Mouse (Mus musculus) ES-Bruce4 (cell line): ENCODE measurements around the gene Zfp189. TPM values are rescaled to one million over a fixed set of nuclear protein-coding genes. Genes with fewer than 3 reads are reported as not detected.

Experiments used
- H3K27ac ChIP-seq: 2 replicates; pipeline ENCODE4 v1.5.1; 2012; ENCODE audit warnings: low read length, inconsistent platforms; ENCODE audit not compliant: insufficient read depth
- H3K27me3 ChIP-seq: 2 replicates; pipeline ENCODE4 v1.6.1; 2012; ENCODE audit warnings: mild to moderate bottlenecking, low read length, inconsistent platforms; ENCODE audit not compliant: control insufficient read depth, poor library complexity, insufficient read depth, severe bottlenecking
- H3K36me3 ChIP-seq: 2 replicates; pipeline ENCODE4 v1.6.1; 2012; ENCODE audit warnings: inconsistent platforms, mild to moderate bottlenecking, low read length, moderate library complexity; ENCODE audit not compliant: control insufficient read depth, poor library complexity, insufficient read depth, severe bottlenecking
- H3K4me1 ChIP-seq: one replicate; pipeline ENCODE4 v1.8.1; 2011; ENCODE audit warnings: low read length; ENCODE audit not compliant: control insufficient read depth, insufficient read depth
- H3K4me3 ChIP-seq: 2 replicates; pipeline ENCODE4 v1.5.1; 2011; ENCODE audit warnings: low read depth, mild to moderate bottlenecking, low read length
- H3K9ac ChIP-seq: 2 replicates; pipeline ENCODE4 v1.6.1; 2012; ENCODE audit warnings: low read depth, mild to moderate bottlenecking, inconsistent platforms; ENCODE audit not compliant: poor library complexity, severe bottlenecking
- H3K9me3 ChIP-seq: replicated peaks from 2 replicates; pipeline ENCODE4 v1.6.1; 2012; ENCODE audit warnings: mild to moderate bottlenecking, low read length, inconsistent platforms; ENCODE audit not compliant: control insufficient read depth, poor library complexity, insufficient read depth, severe bottlenecking
- CTCF ChIP-seq: IDR thresholded peaks from one replicate; pipeline ENCODE4 v1.8.1; 2011; ENCODE audit warnings: low read depth, low read length
- EP300 ChIP-seq: IDR thresholded peaks from 2 replicates; pipeline ENCODE4 v1.6.1; 2011; ENCODE audit warnings: low read depth, low read length; ENCODE audit not compliant: insufficient read depth
- POLR2A ChIP-seq: IDR thresholded peaks from one replicate; pipeline ENCODE4 v1.8.1; 2011; ENCODE audit warnings: low read length; ENCODE audit not compliant: insufficient read depth
- polyA plus RNA-seq: library from polyadenylated mRNA; stranded (reverse); fragments of >200 nt; gene quantifications from 2 replicates; pipeline ENCODE4 v1.2.4, GENCODE M21; 2011; ENCODE audit warnings: low read depth; ENCODE audit not compliant: missing spikeins, insufficient read depth, insufficient read length

Zfp189 gene
- polyA plus RNA-seq, 1 experiment: 5.0 TPM

DNA sequence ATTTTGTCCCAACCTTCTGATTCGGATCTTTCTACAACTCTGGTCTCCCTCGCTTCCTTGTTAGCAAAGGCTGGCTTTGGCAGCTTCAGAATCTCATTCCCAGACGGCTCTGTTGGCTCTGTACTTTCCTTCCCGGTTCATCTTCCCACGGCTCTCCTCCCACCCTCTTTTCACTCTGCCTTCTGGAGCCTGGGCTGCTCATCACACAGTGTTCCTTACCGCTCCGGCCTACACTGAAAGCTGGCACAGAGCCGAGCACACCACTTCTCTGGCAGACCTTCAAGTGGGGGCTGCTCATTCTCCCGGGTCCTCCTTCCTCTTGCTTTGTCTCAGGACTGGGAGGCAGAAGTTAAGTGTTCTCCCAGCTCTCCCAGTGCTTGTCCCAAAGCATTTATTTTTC lies 1.6 kb downstream of the Zfp189 start:
- Histone ChIP-seq H3K9me3 (no peaks in the 10 kb centered on the region), H3K27ac (no peak overlapping the region), H3K36me3 (no peaks in the 10 kb centered on the region), H3K9ac (no peak overlapping the region), H3K4me3 (no peak overlapping the region), H3K4me1 (no peaks in the 10 kb centered on the region), H3K27me3 (no peaks in the 10 kb centered on the region)
- TF ChIP-seq POLR2A (no peak), EP300 (no peak), CTCF (no peak)

DNA sequence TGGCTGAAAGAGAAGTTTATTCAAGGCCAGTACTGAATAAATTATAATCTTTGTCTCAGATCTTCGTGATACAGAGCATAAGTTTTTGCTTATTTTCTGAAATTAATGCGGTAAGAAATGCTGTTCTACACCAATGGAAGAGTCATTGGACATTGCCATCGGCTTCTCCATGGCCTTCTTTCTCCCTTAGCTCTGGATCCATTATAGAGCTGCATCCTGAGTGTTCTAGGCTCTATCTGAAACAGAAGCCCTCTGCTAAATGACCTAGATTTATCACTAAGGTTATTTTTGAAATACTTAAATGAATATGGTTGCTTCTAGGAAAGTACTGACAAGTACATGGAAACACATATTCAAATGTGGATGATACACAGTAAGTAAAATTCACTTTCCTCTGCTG lies 14.1 kb downstream of the Zfp189 start:
- TF ChIP-seq POLR2A (no peak), EP300 (no peak), CTCF (no peak)
- Histone ChIP-seq H3K4me1 (no peaks in the 10 kb centered on the region), H3K36me3 (0 out of 2 replicates have a peak, but pooled peaks cover under 1% of the 10 kb centered on the region), H3K9ac (no peak overlapping the region), H3K4me3 (no peak overlapping the region), H3K9me3 (no peaks in the 10 kb centered on the region), H3K27ac (no peak overlapping the region), H3K27me3 (no peaks in the 10 kb centered on the region)

DNA sequence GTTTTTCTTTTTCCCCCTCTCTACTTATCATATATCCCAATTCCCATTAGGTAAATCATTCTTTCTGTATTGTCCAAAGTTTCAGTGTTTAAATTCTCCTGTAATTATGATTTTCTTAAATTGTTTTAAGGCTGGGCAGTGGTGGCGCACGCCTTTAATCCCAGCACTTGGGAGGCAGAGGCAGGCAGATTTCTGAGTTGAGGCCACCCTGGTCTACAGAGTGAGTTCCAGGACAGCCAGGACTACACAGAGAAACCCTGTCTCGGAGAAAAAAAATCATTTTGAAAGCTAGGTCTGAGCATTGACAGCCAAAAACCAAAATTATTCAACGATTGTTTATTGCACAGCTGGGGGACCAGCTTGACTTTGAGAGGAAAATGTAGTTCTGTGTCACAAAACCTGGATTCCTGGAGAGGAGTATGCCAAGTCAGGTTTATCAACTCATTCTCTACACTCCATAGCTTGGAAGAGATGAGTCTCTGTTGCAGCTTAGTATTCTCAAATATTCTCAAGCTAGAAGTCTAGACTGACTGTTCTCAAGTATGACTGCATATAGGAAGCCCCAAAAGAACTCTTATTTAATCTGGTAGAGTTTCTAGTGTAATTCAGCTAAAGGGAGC lies 14.8 kb downstream of the Zfp189 start:
- Histone ChIP-seq H3K27ac (no peak overlapping the region), H3K4me1 (no peaks in the 10 kb centered on the region), H3K9ac (no peak overlapping the region), H3K9me3 (no peaks in the 10 kb centered on the region), H3K36me3 (no peaks in the 10 kb centered on the region), H3K4me3 (no peak overlapping the region), H3K27me3 (no peaks in the 10 kb centered on the region)
- TF ChIP-seq POLR2A: no peak
- TF ChIP-seq EP300: no peak
- no peak for TF ChIP-seq CTCF

DNA sequence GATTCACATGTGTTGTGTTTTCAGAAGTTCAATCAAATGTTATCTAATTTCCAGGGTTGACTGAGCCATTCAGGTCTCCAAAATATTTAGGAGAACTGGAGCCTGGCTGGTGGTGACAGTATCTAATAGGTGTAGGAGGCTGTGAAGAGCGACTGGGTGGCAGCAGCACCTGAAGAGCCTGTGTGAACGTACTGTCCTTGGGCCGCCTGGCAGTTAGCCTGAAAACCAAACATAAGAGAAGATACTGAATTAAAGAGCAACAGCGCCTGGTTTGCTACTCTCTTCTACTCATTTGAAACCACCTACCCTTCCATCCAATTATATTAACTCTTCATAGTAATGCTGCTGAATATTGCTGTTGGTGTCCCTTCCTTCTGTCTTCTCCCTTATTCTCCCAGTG lies 15.7 kb downstream of the Zfp189 start:
- TF ChIP-seq POLR2A (no peak), EP300 (no peak), CTCF (no peak)
- no peaks in the 10 kb centered on the region for H3K4me1 ChIP-seq
- no peak overlapping the region for H3K9ac ChIP-seq

DNA sequence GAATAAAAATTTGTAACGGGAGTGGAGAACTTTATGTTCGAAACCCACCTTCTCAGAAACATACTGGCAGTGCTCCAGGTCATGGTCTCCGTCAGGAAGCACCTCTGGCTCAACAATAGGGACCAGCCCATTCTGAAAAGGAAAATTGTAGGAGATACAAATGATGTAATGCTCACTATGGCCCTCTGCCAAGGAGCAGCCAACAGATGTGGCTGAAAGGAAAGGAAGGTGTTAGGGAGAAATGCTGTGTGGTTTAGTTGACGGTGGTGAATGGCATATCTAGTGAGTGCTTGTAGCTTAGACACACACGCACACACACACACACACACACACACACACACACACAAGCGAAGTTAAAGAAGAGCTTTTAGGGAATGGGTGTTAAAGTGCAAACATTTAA lies 18.7 kb downstream of the Zfp189 start:
- no peak for TF ChIP-seq EP300
- TF ChIP-seq POLR2A: no peak
- TF ChIP-seq CTCF: no peak
- H3K27me3 ChIP-seq: no peaks in the 10 kb centered on the region
- H3K27ac ChIP-seq: no peak overlapping the region
- no peak overlapping the region for H3K4me3 ChIP-seq
- no peaks in the 10 kb centered on the region for H3K9me3 ChIP-seq
- H3K9ac ChIP-seq: no peak overlapping the region
- H3K36me3 ChIP-seq: no peaks in the 10 kb centered on the region
- no peaks in the 10 kb centered on the region for H3K4me1 ChIP-seq

More for the DNA sequence above, 15.7 kb downstream of the Zfp189 start:
- no peak overlapping the region for H3K27ac ChIP-seq
- H3K4me3 ChIP-seq: no peak overlapping the region
- no peaks in the 10 kb centered on the region for H3K9me3 ChIP-seq
- no peaks in the 10 kb centered on the region for H3K27me3 ChIP-seq
- no peaks in the 10 kb centered on the region for H3K36me3 ChIP-seq

DNA sequence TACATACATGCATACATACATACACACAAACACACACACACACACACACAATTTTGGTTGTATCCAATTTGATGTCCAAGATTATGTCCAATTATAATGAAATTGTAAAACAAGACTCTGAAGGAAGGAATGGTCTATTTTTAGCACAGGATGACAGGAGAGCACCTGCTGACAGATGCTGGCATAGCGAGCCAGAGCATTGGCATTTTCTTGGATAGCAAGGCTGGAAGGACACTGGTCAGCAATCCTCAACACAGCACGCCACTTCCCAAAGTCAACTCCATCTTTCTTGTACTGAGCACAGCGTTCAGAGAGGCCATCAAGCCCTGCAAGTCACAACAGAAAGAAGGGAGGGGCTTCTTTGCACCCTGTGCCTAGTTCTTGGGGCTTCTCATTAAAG lies 20.0 kb downstream of the Zfp189 start:
- Histone ChIP-seq H3K4me3 (no peak overlapping the region), H3K27me3 (no peaks in the 10 kb centered on the region), H3K27ac (no peak overlapping the region), H3K9ac (no peak overlapping the region), H3K36me3 (no peaks in the 10 kb centered on the region), H3K9me3 (no peaks in the 10 kb centered on the region), H3K4me1 (no peaks in the 10 kb centered on the region)
- TF ChIP-seq POLR2A (no peak), CTCF (no peak), EP300 (no peak)

DNA sequence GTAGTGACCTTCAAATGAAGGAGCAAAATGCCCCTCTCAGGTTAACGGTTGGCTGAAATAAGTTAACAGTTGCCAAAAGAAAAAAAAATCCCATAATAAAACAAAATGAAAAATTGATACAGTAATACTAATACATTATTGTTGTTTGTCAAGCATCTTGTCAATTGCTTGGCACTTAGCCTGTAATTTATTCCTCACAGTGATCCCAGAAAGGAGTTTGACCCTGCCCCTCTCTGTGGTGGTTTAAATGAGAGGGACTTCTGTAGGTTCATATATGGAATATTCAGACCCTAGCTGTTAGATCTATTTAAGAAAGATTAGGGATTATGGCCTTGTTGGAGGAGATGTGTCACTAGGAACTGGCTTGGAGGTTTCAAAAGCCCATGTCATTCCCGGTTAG lies 25.1 kb downstream of the Zfp189 start:
- no peaks in the 10 kb centered on the region for H3K4me1 ChIP-seq
- no peaks in the 10 kb centered on the region for H3K36me3 ChIP-seq
- no peaks in the 10 kb centered on the region for H3K27me3 ChIP-seq
- no peak overlapping the region for H3K27ac ChIP-seq
- no peak overlapping the region for H3K4me3 ChIP-seq
- no peak for TF ChIP-seq CTCF
- no peak overlapping the region for H3K9ac ChIP-seq
- H3K9me3 ChIP-seq: no peaks in the 10 kb centered on the region
